In the genomic region with DNA sequence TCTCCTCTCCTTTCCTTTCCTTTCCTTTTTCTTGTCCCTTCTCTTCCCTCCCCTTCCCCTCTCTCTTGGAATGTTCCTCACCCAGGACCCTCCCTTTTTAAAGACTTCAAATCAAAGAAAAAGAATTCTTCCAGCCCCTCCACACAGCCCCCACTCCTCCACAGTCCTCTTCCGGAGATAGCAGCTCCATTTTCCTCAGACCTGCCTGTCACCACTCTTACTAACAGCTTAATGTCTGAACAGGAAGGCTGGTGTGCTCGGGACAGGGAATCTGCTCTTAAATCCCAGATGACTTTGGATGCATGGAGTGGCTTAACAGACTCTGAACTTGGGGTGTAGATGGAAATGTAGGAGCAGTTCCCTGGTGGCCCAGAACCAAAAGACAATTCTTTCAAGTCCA, we compare ENCODE assay signal across 18 mouse cellular contexts.
"Had no signal": no experiment of that assay in that cellular context is flagged by ENCODE, and none has a peak within 500 bp of the region (broad histone marks: within the 10 kb centered on the region; RNA-seq: fewer than 3 reads in every experiment).

No protein-coding gene starts in this region.

- H3K27ac ChIP-seq: midbrain, embryonic 10.5 days; midbrain, embryonic 12.5 days; neural tube, embryonic 13.5 days; neural tube, embryonic 15.5 days had no signal

- DNase-seq: lung, postnatal 10 days; lung, postnatal 4 days; midbrain, embryonic 14.5 days; retina, postnatal 1 day; right cerebral cortex, adult 18-20 months; right cerebral cortex, postnatal 25 days; right cerebral cortex, postnatal 4 days; spleen, adult 18-20 months; thymus, adult 18-20 months; thymus, postnatal 14 days; thymus, postnatal 36 days had no signal

- H3K4me2 ChIP-seq: lung, embryonic 14.5 days; midbrain, embryonic 12.5 days; neural tube, embryonic 13.5 days; neural tube, embryonic 15.5 days had no signal

- H3K36me3 ChIP-seq: midbrain, embryonic 10.5 days; midbrain, embryonic 12.5 days; neural tube, embryonic 13.5 days; neural tube, embryonic 15.5 days had no signal

- H3K4me3 ChIP-seq: midbrain, embryonic 10.5 days; midbrain, embryonic 12.5 days; myocyte; neural tube, embryonic 13.5 days; neural tube, embryonic 15.5 days had no signal

- ATAC-seq: midbrain, embryonic 16.5 days had no signal

- H3K27me3 ChIP-seq: neural tube, embryonic 13.5 days; neural tube, embryonic 15.5 days had no signal

- H3K9me3 ChIP-seq: midbrain, embryonic 10.5 days; midbrain, embryonic 12.5 days; neural tube, embryonic 13.5 days; neural tube, embryonic 15.5 days had no signal

- H3K9ac ChIP-seq: lung, embryonic 14.5 days; midbrain, embryonic 12.5 days; neural tube, embryonic 13.5 days; neural tube, embryonic 15.5 days had no signal

- H3K4me1 ChIP-seq: midbrain, embryonic 10.5 days; midbrain, embryonic 12.5 days; neural tube, embryonic 13.5 days had no signal
